Mouse (Mus musculus) liver, embryonic 14.5 days (tissue): ENCODE measurements around the gene Ttc21b. TPM values are rescaled to one million over a fixed set of nuclear protein-coding genes. Genes with fewer than 3 reads are reported as not detected.
A peak's percentile ranks its signal among the peaks of the same experiment; 100 is the strongest.

Experiments
- ATAC-seq: fragments of 200-750 bp; cut with Nextera tagmentation; 2 replicates; pipeline ENCODE4 v1.8.0; 2017; ENCODE audit warnings: moderate number of reproducible peaks, mild to moderate bottlenecking, moderate library complexity; ENCODE audit not compliant: insufficient read depth
- DNase-seq, 3 experiments: peaks; one replicate each; pipeline ENCODE4 v3.0.0-alpha.2; 2012 to 2013; ENCODE audit warnings: low read depth in 3 of 3, low spot score in 3 of 3
- H3K27ac ChIP-seq: fragments of 300-500 bp; sonication (generic); 2 replicates; pipeline ENCODE4 v1.5.1; 2014; ENCODE audit warnings: moderate library complexity, mild to moderate bottlenecking, control low read depth, inconsistent platforms
- H3K27me3 ChIP-seq: fragments of 300-500 bp; sonication (generic); 2 replicates; pipeline ENCODE4 v1.6.1; 2014; ENCODE audit warnings: mild to moderate bottlenecking, low read length, moderate library complexity; ENCODE audit not compliant: control insufficient read depth, insufficient read depth
- H3K36me3 ChIP-seq: fragments of 300-500 bp; sonication (generic); replicated peaks from 2 replicates; pipeline ENCODE4 v1.6.1; 2014; ENCODE audit warnings: low read depth; ENCODE audit not compliant: control insufficient read depth, insufficient read depth
- H3K4me1 ChIP-seq, 2 experiments: fragments of 200-500 bp in 1 of 2; fragments of 300-500 bp in 1 of 2; sonication (generic) in 1 of 2; replicated peaks; 2 replicates each; pipeline ENCODE4 v1.6.1; 2012 to 2014; ENCODE audit warnings: antibody characterized with exemption in 1 of 2, inconsistent platforms in 1 of 2, low read length in 1 of 2; ENCODE audit not compliant: control insufficient read depth in 2 of 2, insufficient read depth in 2 of 2
- H3K4me2 ChIP-seq: fragments of 300-500 bp; sonication (generic); 2 replicates; pipeline ENCODE4 v1.6.1; 2014; ENCODE audit warnings: low read depth, mild to moderate bottlenecking, control low read depth, moderate library complexity
- H3K4me3 ChIP-seq, 2 experiments: fragments of 200-500 bp in 1 of 2; fragments of 300-500 bp in 1 of 2; sonication (generic) in 1 of 2; 2 replicates each; pipeline ENCODE4 v1.5.1; 2012 to 2014; ENCODE audit warnings: low read depth in 2 of 2, low read length in 2 of 2, mild to moderate bottlenecking in 2 of 2, control low read depth in 1 of 2, inconsistent platforms in 1 of 2, moderate library complexity in 1 of 2; ENCODE audit not compliant: insufficient read depth in 1 of 2
- H3K9ac ChIP-seq: fragments of 300-500 bp; sonication (generic); replicated peaks from 2 replicates; pipeline ENCODE4 v1.6.1; 2014; ENCODE audit warnings: mild to moderate bottlenecking, control low read depth, moderate library complexity
- H3K9me3 ChIP-seq: fragments of 300-500 bp; sonication (generic); 2 replicates; pipeline ENCODE4 v1.6.1; 2016; ENCODE audit warnings: low read length, mixed read lengths; ENCODE audit not compliant: control insufficient read depth
- CTCF ChIP-seq: IDR thresholded peaks from 2 replicates; pipeline ENCODE4 v1.5.1; 2016; ENCODE audit warnings: antibody characterized with exemption, low read depth, control low read depth
- EP300 ChIP-seq: IDR thresholded peaks from 2 replicates; pipeline ENCODE4 v1.6.1; 2016; ENCODE audit warnings: antibody characterized with exemption, low read depth
- WGBS: fragments of 180-500 bp; shearing (Covaris S2); extraction: QIAGEN DNeasy Blood & Tissue Kit; methylation state at CpG from one replicate; pipeline ENCODE4 v1.1.7; 2014; ENCODE audit not compliant: insufficient replicate concordance; 5-methylcytosine and 5-hydroxymethylcytosine counted together
- polyA plus RNA-seq, 2 experiments: library from polyadenylated mRNA; depleted of rRNA in 1 of 2; stranded (reverse) in 1 of 2; unstranded in 1 of 2; fragments of >200 nt; fragmentation: Nextera tagmentation in 1 of 2; extraction: Ambion mirVana in 1 of 2; gene quantifications; 2 replicates each; pipeline versions ENCODE4 v1.2.1 to v1.2.3; 2012 to 2014

Gene Ttc21b
- polyA plus RNA-seq (2012; rRNA removed) (0.56 and 1.1 TPM in 2 replicates), polyA plus RNA-seq (2014; fragmentation: Nextera tagmentation; extraction: Ambion mirVana) (0.80 and 1.5 TPM in 2 replicates)

DNA sequence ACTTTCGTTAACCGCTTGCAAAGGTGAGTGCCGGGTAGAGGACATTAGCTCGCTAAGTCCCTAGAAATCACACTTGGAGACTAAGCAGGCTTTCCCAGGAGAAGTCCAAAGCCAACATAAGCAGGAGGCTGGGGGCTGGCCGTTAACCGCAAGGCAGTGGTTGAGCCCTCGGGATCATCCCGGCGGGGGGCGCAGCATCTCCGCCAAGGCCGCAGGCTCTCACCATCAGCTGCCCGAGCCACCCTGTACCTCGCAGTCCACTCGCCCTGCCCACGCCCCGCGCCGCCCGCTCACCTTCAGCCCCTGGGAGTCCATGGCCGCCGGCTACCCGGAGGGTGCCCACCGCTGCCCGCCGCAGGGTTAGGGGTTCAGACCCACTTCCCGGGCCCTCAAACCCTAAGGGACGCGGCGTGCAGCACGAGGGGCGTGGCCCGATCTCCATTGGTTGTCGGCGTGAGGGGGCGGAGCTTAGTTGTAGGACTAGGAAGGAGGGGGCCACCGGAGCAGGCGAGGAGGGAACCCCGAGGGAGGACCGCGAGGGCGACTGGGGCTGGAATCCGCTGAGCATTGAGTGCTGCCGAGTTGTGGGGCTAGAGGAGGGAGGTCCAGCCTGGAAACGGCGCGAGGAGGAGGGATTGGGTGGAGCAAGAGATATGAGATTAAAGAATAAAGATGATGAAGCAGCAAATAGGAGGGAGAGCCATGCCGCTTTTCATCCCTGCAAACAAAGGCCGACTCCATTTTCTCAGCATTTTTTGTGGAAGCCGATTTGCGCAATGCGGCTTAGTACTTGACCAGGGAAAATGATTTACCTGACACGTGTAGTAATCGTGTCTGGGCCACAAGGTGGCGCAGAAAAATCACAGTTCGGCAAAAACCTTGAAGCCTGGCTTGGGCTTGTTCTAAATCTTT lies at the start of gene Ttc21b:
TSS of gene Ttc21b (minus strand) at position 398 of the 912 bp plus-strand sequence.
- peak; percentile 64 to 69 (median 66) for DNase-seq
- peak; percentile 93 for ATAC-seq
- peak within 1 kb of the TSS; percentile 80 for H3K4me2 ChIP-seq
- H3K9ac ChIP-seq = peak within 1 kb of the TSS; percentile 32; the same call in 1 of the 2 replicates
- no peaks in the 10 kb centered on the region; the same call in 1 of the 2 replicates for H3K27me3 ChIP-seq
- WGBS = under 1% methylated on average over 56 of the region's 56 CpGs
- H3K36me3 ChIP-seq = no peaks in the 10 kb centered on the region
- H3K4me3 ChIP-seq = peak within 1 kb of the TSS; percentile 51 to 65
- H3K27ac ChIP-seq = no peak within 1 kb of the TSS
- TF ChIP-seq EP300 = no peak
- peak; percentile 62 for TF ChIP-seq CTCF
- H3K9me3 ChIP-seq = no peaks in the 10 kb centered on the region
- 0 out of 4 replicates have a peak, but pooled peaks cover 0 to 2% of the 10 kb centered on the region in 2 experiments for H3K4me1 ChIP-seq

DNA sequence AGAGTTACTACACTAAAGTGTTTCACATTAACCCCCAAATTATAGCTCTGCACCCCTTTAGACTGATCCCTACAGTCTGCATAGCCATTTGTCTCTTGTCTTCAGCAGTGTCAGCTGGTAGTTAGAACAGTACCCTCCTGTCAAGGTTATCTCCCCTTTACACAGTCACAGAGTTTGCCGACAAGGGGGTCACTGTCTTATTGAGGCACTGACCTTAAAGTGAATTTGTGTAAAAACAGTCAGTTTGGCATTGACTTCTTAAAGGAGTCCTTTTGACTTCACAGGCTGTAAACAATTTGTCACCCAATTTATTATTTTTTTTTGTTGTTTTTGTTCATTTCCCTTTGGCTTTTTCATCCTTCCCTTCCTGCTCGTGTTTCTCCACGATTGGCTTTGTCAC lies 16.1 kb upstream of the Ttc21b start:
- Histone ChIP-seq H3K9me3 (no peaks in the 10 kb centered on the region), H3K9ac (no peak overlapping the region), H3K4me1 (no peaks in the 10 kb centered on the region), H3K27me3 (no peaks in the 10 kb centered on the region), H3K27ac (no peak overlapping the region), H3K4me2 (no peak overlapping the region), H3K36me3 (no peaks in the 10 kb centered on the region), H3K4me3 (no peak overlapping the region)
- TF ChIP-seq EP300 (no peak), CTCF (no peak)
- no peak for DNase-seq
- no peak for ATAC-seq
- 76% methylated on average over 3 of the region's 3 CpGs for WGBS

GRCm38 (mm10) chr2:66244013-66244412 lies 12.4 kb downstream of the Ttc21b start:
- Histone ChIP-seq H3K9me3 (no peaks in the 10 kb centered on the region), H3K36me3 (no peaks in the 10 kb centered on the region), H3K27ac (no peak overlapping the region), H3K4me2 (no peak overlapping the region), H3K27me3 (no peaks in the 10 kb centered on the region), H3K9ac (no peak overlapping the region), H3K4me1 (no peaks in the 10 kb centered on the region), H3K4me3 (no peak overlapping the region)
- WGBS = 53% methylated on average over 1 of the region's 1 CpGs
- DNase-seq (no peak), ATAC-seq (no peak)
- TF ChIP-seq EP300 (no peak), CTCF (no peak)

- Histone ChIP-seq H3K27me3 (no peaks in the 10 kb centered on the region), H3K9ac (no peak overlapping the region), H3K36me3 (no peaks in the 10 kb centered on the region), H3K9me3 (no peaks in the 10 kb centered on the region), H3K4me2 (no peak overlapping the region), H3K4me1 (no peaks in the 10 kb centered on the region), H3K27ac (no peak overlapping the region), H3K4me3 (no peak overlapping the region)
- DNase-seq = no peak
- WGBS = 67% methylated on average over 1 of the region's 1 CpGs
- no peak for ATAC-seq
- TF ChIP-seq EP300 (no peak), CTCF (no peak)
Measured at GRCm38 (mm10) chr2:66240334-66240733, 16.1 kb downstream of the Ttc21b start.

GRCm38 (mm10) chr2:66238886-66239285 lies 17.5 kb downstream of the Ttc21b start:
- Histone ChIP-seq H3K27me3 (no peaks in the 10 kb centered on the region), H3K27ac (no peak overlapping the region), H3K4me1 (no peaks in the 10 kb centered on the region), H3K36me3 (no peaks in the 10 kb centered on the region), H3K4me3 (no peak overlapping the region), H3K4me2 (no peak overlapping the region), H3K9ac (no peak overlapping the region), H3K9me3 (no peaks in the 10 kb centered on the region)
- TF ChIP-seq CTCF (no peak), EP300 (no peak)
- DNase-seq (no peak), ATAC-seq (no peak)
- WGBS = 74% methylated on average over 5 of the region's 5 CpGs
